Mouse (Mus musculus): ENCODE data around the gene Smco4. TPM values are rescaled to one million over a fixed set of nuclear protein-coding genes. Genes with fewer than 3 reads are reported as not detected.

Gene Smco4
- total RNA-seq, 4 experiments from 2014 or later = 6.6 to 9.6 (median 8.9) TPM

DNA sequence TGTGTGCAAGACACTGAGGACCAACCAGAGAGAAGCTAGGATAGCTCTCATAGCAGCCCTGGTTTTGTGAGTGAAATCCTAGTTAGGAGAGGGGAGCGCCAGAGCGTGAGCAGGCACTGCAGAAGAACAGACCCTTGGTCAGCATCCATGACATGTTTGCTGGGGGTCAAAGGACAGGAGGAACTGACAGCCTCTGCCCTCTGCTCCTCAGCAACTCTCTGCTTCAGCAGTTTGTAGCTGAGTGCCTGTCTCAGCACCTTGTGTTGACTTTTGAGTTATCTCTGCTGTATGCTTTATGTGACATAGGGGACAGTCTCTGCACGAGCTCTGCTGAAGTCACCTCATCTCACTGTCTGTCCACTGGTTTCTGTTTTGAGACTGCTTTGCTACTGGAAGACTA, 13.6 kb downstream of the Smco4 start:
- DNase-seq (ENCODE audit: low spot score in 2 of 2) = no peak

DNA sequence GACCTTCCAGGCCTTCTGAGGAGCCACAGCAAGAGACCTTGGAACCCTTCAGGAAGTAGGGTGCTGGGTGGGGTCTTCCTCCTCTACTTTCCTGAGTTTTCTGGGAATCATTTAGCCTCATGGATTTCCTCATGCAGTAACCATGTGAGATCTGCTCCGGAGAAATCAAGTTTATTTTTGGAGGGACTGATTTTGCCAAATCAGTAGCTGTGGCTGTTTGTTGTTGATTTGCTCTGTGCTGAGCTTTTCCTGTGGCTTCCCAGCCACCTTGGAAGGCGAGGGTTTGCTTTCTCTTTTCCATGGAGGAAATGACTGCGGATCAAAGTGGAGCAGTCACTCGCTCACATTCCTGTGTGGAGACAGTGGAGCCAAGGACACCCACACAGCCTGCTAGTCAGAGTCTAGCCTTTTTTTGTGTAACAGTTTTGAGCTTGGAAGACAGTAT, 14.2 kb downstream of the Smco4 start:
- peak in 1 of 2 experiments; percentile 14 for DNase-seq (ENCODE audit: low spot score in 2 of 2)

DNA sequence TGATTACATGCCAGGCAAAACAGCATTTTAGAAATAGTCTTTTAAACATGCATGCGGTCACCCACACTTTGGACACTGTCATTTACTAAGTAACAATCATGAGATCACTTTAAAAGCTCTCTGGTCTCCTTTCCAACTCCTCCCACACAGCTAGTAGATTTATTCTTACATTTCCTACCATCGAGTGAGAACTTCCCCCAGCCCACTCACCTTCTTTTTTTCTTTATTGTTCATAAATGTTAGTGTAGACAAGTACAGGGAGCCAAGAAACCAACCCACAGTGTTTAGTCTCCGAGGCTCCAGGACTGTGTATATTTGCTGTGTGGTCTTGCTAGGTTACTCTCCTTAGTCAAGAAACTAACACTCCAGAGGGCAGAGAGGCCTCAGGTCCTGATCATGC, 16.1 kb downstream of the Smco4 start:
- DNase-seq (ENCODE audit: low spot score in 2 of 2) = no peak

DNA sequence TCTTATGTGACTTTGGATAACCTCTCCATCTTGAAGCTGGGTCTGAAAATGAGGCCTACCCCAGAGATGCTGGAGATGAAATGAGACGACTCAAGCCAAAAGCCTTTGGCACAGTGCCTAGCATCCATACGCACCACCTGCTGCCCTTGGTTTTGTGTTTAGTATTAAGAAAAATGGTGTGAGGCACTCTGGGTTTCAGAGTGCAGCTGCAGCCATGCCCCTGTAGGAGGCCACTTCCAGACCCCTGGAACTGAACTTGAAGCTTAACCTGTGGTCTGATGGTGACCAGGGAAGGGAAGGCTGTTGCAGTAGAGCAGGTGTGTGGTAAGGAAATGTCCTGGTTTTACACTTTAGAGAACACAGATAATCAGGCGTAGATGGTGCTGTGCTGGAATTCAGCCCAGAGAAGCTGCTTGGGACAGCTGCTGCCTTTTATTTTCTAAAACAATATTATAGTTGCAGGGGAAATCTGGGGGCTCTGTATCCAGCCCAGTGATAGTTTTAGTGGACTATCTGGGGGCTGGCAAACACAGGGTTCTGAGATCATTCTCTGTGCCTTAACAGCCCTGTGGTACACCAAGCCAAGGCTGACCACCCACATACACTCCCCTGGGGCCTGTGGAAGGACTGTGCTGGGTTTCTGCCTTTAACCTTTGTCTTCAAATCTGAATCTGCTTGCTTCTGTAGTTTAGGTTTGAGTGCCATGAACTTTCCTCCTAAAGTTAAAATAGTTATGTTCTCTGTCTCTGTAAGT, 17.5 kb downstream of the Smco4 start:
- peak in 1 of 2 experiments; percentile 12 for DNase-seq (ENCODE audit: low spot score in 2 of 2)

DNA sequence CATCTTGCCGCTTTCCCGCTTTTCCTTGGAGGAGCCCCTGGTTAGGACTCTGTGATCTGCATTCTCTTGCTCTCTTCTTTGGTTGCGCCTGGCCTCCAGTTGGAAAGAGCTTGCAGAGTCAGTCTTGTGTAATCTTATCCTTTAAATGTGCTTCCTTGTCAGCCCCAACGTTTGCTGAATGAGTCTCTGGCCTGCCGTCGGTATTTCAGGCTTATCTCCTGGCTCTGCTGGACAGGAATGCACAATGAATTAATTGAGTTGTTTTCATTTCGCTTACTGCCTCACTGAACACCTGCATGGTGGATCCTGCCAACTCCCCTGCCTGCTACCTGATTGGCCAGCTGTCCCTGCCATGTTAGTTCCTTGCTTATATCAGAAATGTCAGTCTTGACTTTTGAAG, 19.7 kb downstream of the Smco4 start:
- no peak for DNase-seq (ENCODE audit: low spot score in 2 of 2)

DNA sequence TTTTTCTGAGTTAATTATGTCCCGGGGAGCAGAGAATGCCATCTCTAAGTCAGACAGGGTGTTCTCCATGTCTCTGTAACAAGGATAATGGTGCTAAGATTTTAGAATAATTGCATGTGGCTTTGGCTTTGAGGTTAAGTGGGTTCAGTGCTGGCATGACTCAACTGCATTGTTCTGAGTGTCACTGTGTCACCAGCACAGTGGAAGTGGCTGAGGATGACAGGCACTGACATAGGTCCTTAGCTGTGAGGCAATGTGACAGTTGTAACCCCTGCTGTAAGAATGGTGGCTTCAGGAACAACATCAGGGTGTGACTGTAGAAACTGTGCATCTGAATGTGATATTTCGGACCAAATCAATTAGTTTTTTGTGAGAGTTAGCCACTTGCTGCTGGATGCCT, 22.8 kb downstream of the Smco4 start:
- DNase-seq (ENCODE audit: low spot score in 2 of 2) = no peak

DNA sequence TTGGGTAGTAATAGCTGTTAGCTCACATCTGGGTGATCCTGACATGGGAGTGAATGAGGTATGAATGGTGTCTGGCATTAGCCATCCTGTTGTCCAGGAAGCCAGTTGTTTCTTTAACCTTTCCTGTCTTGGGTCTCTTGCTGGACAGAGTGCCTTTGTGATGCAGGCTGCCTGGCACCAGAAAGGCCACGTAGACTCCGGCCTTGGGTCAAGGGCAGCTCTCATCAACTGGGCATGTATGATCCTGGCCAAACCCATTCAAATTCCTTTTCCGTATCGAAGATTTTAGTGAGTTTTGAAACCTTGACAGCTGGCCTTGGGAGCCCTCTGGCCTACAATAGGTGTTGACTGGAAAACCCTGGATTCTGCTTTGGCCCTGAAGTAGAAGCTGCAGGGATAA, 24.7 kb downstream of the Smco4 start:
- DNase-seq (ENCODE audit: low spot score in 2 of 2) = no peak

DNA sequence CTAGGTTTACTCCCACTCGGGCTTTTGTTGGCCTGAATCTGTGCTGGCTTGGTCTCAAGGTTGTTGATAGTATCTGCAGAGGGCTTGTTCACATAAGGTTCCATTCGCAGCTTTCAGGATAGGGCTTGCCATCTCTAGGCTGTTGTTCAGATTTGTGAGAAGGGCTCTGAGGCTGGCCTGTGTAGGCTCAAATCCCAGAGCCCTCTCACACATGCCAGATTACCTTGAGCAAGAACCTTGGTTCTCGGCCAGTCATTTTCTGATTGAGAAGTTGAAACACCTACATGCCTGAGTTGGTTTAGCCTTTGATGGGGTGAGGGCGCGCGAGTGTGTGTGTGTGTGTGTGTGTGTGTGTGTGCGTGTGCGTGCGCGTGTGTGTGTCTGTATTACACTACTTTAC, 29.1 kb downstream of the Smco4 start:
- DNase-seq (ENCODE audit: low spot score in 2 of 2) = no peak

DNA sequence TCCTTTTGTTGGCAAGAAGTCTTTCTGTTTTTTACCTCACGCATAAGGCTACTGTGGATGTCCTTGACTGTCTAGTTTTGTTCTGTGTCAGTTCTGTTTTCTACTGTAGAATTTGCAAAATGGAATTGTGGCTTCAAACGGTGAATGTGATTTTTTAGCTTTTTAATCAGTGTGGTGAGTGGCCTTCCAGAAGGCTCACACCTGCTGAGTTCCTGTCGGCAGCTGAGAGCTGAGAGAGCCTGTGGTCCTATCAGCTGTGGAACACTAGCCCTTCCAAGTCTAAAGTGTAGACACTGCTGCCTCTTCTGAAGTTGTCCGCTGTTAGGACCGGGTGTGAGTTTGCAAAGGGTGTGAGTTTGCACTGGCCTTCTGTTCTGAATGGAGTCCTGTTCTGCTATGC, 29.7 kb downstream of the Smco4 start:
- DNase-seq (ENCODE audit: low spot score in 2 of 2) = no peak

DNA sequence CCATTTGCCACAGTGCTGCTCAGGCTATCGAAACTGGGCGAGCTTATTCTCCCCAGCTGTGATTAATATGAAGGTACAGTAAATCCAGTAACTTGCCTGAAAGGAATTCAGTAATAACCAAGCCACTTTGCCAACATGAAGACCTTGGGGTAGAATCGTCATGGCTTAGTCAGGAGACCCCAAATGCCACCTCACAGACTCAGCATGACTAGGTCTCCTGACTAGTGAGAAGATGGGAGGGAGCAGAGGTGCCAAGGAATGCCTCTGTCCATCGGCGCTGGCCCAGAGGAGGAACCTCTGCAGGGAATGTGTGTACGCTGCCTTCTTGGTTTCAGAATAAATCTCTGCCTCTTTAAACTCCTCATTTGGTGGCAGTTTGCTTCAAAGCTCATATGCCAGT, 30.4 kb downstream of the Smco4 start:
- DNase-seq (ENCODE audit: low spot score in 2 of 2) = no peak

DNA sequence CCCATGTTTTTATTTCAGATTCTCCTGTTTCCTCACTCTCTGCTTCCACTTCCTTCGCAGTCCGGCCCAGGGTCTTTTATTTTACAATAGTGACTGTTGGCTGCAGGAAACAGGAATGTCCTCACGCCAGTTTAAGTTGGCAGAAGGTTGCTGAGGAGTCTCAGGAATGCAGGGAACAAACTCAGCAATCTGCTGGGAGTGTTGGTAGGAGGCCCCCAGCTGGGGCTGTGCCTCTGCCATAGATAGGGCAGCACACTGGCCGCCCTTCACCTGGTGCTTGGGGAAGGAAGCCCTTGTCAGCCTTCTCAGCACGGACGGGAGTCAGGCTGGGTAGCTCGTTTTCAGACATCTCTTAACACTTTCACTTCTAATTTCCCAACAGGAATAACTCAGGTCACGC, 32.0 kb downstream of the Smco4 start:
- no peak for DNase-seq (ENCODE audit: low spot score in 2 of 2)

DNA sequence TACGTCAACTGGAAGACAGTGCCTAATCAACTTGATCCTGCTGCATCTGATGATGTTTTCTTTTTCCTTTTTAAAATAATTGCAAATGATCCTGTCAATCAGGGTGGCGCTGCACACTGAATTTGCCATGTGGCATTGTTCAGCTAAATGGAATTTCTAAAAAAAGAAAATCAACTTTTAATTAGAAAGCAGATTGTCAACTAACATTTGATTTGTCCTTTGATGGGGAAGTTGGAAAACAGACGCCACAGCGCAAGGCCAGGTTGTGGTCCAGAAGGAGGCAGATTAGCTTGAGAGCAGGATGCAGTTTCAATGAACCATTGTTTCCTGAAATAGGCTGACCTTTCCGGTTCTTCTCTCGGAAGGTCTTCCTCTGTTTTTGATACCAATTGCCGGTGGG, 33.3 kb downstream of the Smco4 start:
- DNase-seq (ENCODE audit: low spot score in 2 of 2) = peak in 1 of 2 experiments; percentile 23

DNA sequence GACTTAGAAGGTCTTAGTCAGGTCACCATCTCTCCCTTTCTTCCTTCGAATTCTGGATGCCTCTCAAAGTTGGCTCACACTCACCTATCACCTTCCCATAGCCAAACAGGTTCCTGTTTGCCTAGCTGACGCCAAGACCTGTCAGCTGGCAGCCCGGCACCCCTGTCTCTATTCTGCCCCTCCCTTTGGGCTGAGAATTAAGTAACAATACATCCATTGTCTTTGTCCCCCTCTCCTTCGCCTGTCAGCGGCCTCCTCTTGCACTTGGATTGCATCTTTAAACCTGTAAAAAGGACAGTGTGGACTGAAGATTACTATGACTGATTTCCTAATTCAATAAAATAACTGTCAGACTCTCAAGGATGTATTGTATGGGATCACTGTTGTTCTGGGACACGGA, 34.6 kb downstream of the Smco4 start:
- DNase-seq (ENCODE audit: low spot score in 2 of 2) = no peak

DNA sequence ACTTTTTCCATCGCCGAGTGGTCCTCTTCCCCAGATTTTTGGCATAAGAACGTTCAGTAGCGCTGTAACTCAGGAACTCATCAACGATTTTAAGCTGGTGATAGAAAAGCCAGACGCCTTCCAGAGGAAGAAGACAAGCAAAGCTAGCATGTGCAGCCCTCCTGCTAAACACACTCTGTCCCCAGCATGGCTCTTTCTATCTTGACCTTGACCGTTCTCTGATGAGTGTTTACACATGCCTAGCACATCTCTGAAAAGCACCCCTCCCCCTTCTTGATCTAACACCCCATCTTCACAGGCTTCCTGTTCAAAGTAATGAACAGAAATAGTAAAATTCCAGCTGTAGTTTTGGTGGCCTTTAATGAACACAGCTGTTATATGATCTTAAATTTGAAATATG, 35.1 kb downstream of the Smco4 start:
- DNase-seq (ENCODE audit: low spot score in 2 of 2) = no peak

DNA sequence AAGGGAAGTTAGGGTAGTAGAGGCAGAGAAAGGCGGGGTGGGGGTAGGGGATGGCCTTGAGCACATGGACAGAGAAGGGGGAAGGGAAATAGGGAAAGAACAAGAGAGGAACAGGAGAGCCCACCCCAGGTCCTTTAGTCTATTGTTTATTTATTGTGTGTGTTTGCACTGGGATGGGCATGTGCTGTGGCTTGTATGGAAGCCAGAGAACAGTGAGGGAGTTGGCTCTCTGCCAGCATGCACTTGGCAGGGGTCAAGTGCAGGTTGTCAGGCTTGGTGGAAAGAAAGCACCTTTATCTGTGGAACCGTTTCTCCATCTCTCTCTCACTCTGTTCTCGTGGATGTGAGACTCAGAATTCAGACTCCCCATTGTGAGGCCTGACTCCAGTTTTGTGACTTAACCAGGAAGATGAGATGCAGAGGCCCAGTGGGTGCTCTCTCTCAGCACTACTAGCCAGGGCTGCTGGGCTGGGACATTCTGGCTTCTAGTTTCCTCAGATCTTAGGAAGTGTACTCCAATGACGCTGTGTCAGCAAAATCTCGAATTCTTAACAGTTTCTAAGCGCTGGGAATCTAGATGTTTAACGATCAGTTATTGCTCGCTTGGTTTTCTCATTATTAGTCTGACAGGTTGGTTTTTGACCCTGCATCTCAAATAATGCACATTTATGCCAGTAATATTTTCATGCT, 36.2 kb downstream of the Smco4 start:
- no peak for DNase-seq (ENCODE audit: low spot score in 2 of 2)

DNA sequence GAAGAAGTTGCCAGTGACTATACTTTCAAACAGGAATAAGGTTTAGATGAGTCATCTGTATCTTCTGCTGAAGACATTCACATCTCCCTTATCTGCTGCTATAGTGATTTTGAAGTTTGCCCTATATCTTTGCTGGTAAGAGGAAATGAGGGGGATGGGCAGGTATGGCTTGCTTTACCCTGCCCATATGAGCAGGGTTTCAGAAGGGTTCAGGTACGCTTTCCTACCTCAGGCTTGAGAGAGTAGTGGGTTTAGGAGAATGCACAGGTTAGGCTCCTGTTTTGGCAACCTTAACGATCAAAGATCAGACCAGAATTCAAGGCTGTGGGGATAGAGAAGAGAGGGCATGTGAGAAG, 36.7 kb downstream of the Smco4 start:
- no peak for DNase-seq (ENCODE audit: low spot score in 2 of 2)

DNA sequence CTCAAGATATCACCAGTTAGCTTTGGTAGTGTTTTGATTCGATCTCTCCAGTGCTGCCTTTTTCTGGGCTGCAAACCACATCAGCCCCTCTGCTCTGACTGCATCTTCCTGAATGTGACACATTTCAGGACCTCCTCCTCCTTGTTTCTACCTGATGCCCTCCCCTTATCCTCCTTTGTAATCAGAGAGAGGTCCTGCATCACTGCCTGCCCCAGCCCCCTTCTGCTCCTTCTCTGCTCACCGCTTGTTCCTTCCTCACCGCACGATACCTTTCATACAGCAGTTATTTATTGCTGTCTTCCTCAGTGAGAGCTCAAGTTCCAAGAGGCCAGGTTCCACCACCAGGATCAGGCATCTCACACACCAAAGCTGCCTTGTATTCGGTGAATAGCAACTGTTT, 38.0 kb downstream of the Smco4 start:
- DNase-seq (ENCODE audit: low spot score in 2 of 2) = no peak

DNA sequence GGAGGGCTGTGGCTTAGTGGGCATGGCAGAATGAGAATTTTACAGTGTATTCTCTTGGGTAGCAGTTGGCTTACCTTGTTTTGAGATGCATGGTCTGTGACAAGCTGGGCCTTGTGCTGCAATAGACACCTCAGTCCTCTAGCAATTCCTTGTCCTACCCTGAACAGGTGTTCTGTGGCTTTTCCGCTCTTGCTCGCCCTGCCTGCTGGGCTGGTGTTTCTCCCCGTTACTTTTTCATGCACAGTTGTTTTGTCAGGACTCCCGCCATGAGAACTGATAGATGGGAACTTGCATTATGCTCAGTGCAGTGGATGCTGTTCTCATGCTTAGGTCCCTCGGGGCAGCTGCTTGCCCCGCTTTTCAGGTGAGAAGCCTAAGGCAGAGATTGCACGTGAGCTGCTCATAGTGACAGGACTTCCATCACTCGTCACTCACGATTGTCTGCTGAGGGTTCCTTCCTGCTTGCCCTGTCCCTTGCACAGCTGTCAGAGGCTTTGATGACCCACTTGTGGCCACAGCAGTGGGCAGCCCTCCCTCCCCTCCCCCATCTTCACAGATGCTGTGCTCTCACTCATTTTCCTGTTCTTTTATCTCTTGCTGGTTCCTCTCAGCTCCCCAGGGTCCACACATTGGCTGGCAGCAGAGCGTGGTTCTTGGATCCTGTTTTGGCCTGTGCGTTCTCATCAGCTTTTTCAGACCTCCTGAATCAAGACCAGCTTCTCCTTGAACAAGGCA, 40.3 kb downstream of the Smco4 start:
- DNase-seq (ENCODE audit: low spot score in 2 of 2) = no peak

DNA sequence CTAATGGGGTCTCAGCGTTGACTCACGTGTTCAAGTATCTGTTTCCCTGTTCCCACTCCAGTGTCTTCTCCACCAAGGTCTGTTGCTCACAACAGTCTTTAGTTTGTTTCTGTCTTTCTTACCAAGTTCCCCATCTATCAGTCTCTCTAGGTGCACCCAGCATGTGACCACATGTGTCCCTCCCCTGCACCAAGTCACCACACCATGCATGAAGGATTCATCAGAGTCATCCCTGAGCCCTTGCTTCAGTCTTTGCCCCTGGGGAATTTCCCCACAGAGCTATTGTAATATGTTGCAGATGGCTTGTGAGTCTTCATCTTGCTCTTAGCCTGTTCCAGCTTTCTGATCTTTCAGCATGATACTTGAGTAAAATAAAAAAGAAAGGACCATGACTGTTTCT, 40.9 kb downstream of the Smco4 start:
- DNase-seq (ENCODE audit: low spot score in 2 of 2) = no peak

DNA sequence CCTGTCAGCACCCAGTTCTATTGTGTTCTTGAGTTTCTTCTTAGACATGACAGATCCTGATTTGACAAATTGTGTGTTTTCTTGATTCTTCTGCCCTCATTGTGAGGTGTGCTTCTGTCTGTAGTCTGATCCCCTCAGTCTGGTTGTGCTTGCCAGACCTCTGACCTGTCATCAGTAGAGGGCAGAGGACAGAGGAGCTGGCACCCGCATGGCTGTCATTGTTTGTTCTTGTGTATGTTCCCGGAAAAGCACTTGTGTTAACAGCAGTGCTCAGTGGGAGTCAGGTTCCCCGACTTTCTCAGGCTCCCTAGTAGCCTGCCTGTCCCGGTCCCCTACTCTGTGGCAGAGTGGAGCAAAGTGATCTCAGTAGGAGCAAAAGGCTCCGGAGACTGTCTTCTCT, 42.2 kb downstream of the Smco4 start:
- no peak for DNase-seq (ENCODE audit: low spot score in 2 of 2)

DNA sequence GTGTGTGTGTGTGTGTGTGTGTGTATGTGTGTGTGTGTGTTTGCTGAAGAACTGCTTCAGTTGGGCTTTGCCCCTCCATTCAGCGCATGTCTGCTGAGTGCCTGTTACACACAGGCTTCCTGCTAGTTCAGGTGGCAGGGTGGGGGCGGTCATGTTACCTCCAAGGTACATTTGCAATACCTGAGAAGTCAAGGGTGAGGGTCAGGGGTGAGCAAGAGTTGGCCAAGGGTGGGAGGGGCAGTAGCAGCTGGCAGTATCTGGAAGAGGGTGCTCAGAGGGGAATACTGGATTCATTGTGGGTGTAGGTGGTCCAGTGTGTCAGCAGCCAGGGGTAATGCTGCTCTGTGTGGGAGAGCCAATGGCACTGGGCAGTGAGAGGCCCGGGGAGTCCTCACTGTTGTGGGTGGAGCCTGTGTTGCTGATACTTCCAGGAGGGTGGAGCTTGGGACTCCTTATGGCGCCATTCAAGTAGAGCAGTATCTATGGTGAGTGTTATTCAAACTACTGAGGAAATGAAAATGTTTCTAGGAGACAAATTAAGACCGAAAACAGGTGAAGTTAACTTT, 43.7 kb downstream of the Smco4 start:
- no peak for DNase-seq (ENCODE audit: low spot score in 2 of 2)

DNA sequence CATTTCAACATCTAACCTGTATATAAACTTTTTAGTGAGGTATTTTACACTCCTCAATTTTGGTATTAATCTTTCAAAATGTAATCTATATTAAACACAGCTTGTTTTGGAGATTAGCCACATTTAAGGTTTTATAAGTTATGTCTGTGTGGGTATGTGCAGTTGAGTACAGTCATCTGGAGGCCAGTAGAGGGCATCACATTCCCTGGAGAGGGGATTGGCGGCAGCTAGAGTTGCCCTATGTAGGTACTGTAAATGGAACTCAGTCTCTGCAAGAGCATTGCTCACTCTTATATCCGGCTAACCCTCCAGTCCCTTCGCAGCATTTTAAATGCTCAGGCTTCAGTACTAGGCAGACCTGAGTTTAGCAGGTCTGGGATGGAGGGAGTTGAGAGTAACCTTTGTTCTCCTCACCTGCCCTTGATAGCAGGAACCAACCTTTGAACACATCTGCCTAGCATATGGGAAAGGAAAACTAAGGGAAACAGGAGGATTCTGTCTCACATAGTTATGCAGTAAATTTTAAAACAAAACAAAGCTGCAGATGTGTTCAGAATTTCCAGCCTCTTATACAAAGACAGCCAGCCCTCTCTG, 44.3 kb downstream of the Smco4 start:
- DNase-seq (ENCODE audit: low spot score in 2 of 2) = no peak

All from layer of hippocampus, adult 8-10 months (tissue).